Mouse (Mus musculus): ENCODE data around the gene Iqcf1. TPM values are rescaled to one million over a fixed set of nuclear protein-coding genes. Genes with fewer than 3 reads are reported as not detected.

The Iqcf1 gene
- polyA plus RNA-seq, 1 experiment from 2014 or later: not detected

- 30% methylated on average over 16 of the region's 16 CpGs for WGBS
- H3K27ac ChIP-seq (ENCODE audit: low read depth, low read length): peak overlapping the region; percentile 67; the same call in 1 of the 2 replicates
- peaks cover 11% of the 10 kb centered on the region for H3K36me3 ChIP-seq (ENCODE audit: control insufficient read depth, insufficient read depth, low read length)
- H3K4me3 ChIP-seq (ENCODE audit: low read length): 0 out of 2 replicates have a peak overlapping the region, but pooled peaks have one; percentile 11
- no peaks in the 10 kb centered on the region for H3K9me3 ChIP-seq (ENCODE audit: control insufficient read depth, low read length)
- peak overlapping the region; percentile 32 for H3K4me2 ChIP-seq (replicated peaks; ENCODE audit: low read depth, low read length)
- peaks cover 26% of the 10 kb centered on the region for H3K4me1 ChIP-seq (ENCODE audit: control insufficient read depth, insufficient read depth, low read length)
- H3K9ac ChIP-seq (ENCODE audit: low read depth, low read length): peak overlapping the region; percentile 47; the same call in 1 of the 2 replicates
- H3K27me3 ChIP-seq (ENCODE audit: control insufficient read depth, insufficient read depth, low read length): no peaks in the 10 kb centered on the region
- ATAC-seq (ENCODE audit: low FRiP score, low TSS enrichment): peak; percentile 36
These were observed 23.5 kb upstream of the Iqcf1 start for GRCm38 (mm10) chr9:106476002-106476923.

- ATAC-seq (ENCODE audit: low FRiP score, low TSS enrichment): peak; percentile 97
- Histone ChIP-seq H3K4me2 (replicated peaks; ENCODE audit: low read depth, low read length) (peak within 1 kb of the TSS; percentile 79), H3K27me3 (ENCODE audit: control insufficient read depth, insufficient read depth, low read length) (no peaks in the 10 kb centered on the region), H3K27ac (ENCODE audit: low read depth, low read length) (peak within 1 kb of the TSS; percentile 67; the same call in 1 of the 2 replicates), H3K4me3 (ENCODE audit: low read length) (peak within 1 kb of the TSS; percentile 70), H3K36me3 (ENCODE audit: control insufficient read depth, insufficient read depth, low read length) (peaks cover 16% of the 10 kb centered on the region), H3K9ac (ENCODE audit: low read depth, low read length) (peak within 1 kb of the TSS; percentile 74), H3K4me1 (ENCODE audit: control insufficient read depth, insufficient read depth, low read length) (peaks cover 23% of the 10 kb centered on the region), H3K9me3 (ENCODE audit: control insufficient read depth, low read length) (no peaks in the 10 kb centered on the region)
- under 1% methylated on average over 41 of the region's 41 CpGs for WGBS
These were observed 22.8 kb upstream of the Iqcf1 start, which contains the start of gene Parp3 for GRCm38 (mm10) chr9:106476924-106477484. TSS of gene Parp3 (minus strand) at chr9:106476949.

- Histone ChIP-seq H3K4me1 (ENCODE audit: control insufficient read depth, insufficient read depth, low read length) (peaks cover 19% of the 10 kb centered on the region), H3K4me2 (replicated peaks; ENCODE audit: low read depth, low read length) (peak overlapping the region; percentile 79), H3K27ac (ENCODE audit: low read depth, low read length) (no peak overlapping the region), H3K36me3 (ENCODE audit: control insufficient read depth, insufficient read depth, low read length) (peaks cover 20% of the 10 kb centered on the region), H3K27me3 (ENCODE audit: control insufficient read depth, insufficient read depth, low read length) (no peaks in the 10 kb centered on the region), H3K9me3 (ENCODE audit: control insufficient read depth, low read length) (no peaks in the 10 kb centered on the region), H3K4me3 (ENCODE audit: low read length) (peak overlapping the region; percentile 70), H3K9ac (ENCODE audit: low read depth, low read length) (peak overlapping the region; percentile 74)
- ATAC-seq (ENCODE audit: low FRiP score, low TSS enrichment): no peak
- 3% methylated on average over 16 of the region's 16 CpGs for WGBS
These were observed 22.1 kb upstream of the Iqcf1 start for GRCm38 (mm10) chr9:106477649-106478048.

GRCm38 (mm10) chr9:106478101-106478500 is 21.7 kb upstream of the Iqcf1 start:
- Histone ChIP-seq H3K4me3 (ENCODE audit: low read length) (peak overlapping the region; percentile 70), H3K36me3 (ENCODE audit: control insufficient read depth, insufficient read depth, low read length) (peaks cover 25% of the 10 kb centered on the region), H3K27ac (ENCODE audit: low read depth, low read length) (no peak overlapping the region), H3K4me1 (ENCODE audit: control insufficient read depth, insufficient read depth, low read length) (peaks cover 19% of the 10 kb centered on the region), H3K9ac (ENCODE audit: low read depth, low read length) (peak overlapping the region; percentile 74; the same call in 1 of the 2 replicates), H3K27me3 (ENCODE audit: control insufficient read depth, insufficient read depth, low read length) (no peaks in the 10 kb centered on the region), H3K4me2 (replicated peaks; ENCODE audit: low read depth, low read length) (peak overlapping the region; percentile 79), H3K9me3 (ENCODE audit: control insufficient read depth, low read length) (no peaks in the 10 kb centered on the region)
- WGBS: 74% methylated on average over 9 of the region's 9 CpGs
- no peak for ATAC-seq (ENCODE audit: low FRiP score, low TSS enrichment)

GRCm38 (mm10) chr9:106480541-106480940 is 19.2 kb upstream of the Iqcf1 start:
- Histone ChIP-seq H3K9me3 (ENCODE audit: control insufficient read depth, low read length) (no peaks in the 10 kb centered on the region), H3K27ac (ENCODE audit: low read depth, low read length) (no peak overlapping the region), H3K27me3 (ENCODE audit: control insufficient read depth, insufficient read depth, low read length) (no peaks in the 10 kb centered on the region), H3K4me2 (replicated peaks; ENCODE audit: low read depth, low read length) (no peak overlapping the region), H3K9ac (ENCODE audit: low read depth, low read length) (no peak overlapping the region), H3K4me1 (ENCODE audit: control insufficient read depth, insufficient read depth, low read length) (peaks cover 19% of the 10 kb centered on the region), H3K36me3 (ENCODE audit: control insufficient read depth, insufficient read depth, low read length) (peaks cover 48% of the 10 kb centered on the region), H3K4me3 (ENCODE audit: low read length) (no peak overlapping the region)
- no peak for ATAC-seq (ENCODE audit: low FRiP score, low TSS enrichment)
- 89% methylated on average over 7 of the region's 7 CpGs for whole genome bisulfite sequencing

GRCm38 (mm10) chr9:106481075-106481474 is 18.7 kb upstream of the Iqcf1 start:
- Histone ChIP-seq H3K27me3 (ENCODE audit: control insufficient read depth, insufficient read depth, low read length) (no peaks in the 10 kb centered on the region), H3K4me3 (ENCODE audit: low read length) (no peak overlapping the region), H3K9me3 (ENCODE audit: control insufficient read depth, low read length) (no peaks in the 10 kb centered on the region), H3K4me2 (replicated peaks; ENCODE audit: low read depth, low read length) (no peak overlapping the region), H3K36me3 (ENCODE audit: control insufficient read depth, insufficient read depth, low read length) (peaks cover 53% of the 10 kb centered on the region), H3K27ac (ENCODE audit: low read depth, low read length) (no peak overlapping the region), H3K9ac (ENCODE audit: low read depth, low read length) (no peak overlapping the region), H3K4me1 (ENCODE audit: control insufficient read depth, insufficient read depth, low read length) (peaks cover 15% of the 10 kb centered on the region)
- WGBS: 90% methylated on average over 15 of the region's 15 CpGs
- no peak for ATAC-seq (ENCODE audit: low FRiP score, low TSS enrichment)

GRCm38 (mm10) chr9:106481676-106482075 is 18.1 kb upstream of the Iqcf1 start:
- Histone ChIP-seq H3K27ac (ENCODE audit: low read depth, low read length) (no peak overlapping the region), H3K36me3 (ENCODE audit: control insufficient read depth, insufficient read depth, low read length) (peaks cover 54% of the 10 kb centered on the region), H3K9ac (ENCODE audit: low read depth, low read length) (no peak overlapping the region), H3K4me3 (ENCODE audit: low read length) (no peak overlapping the region), H3K27me3 (ENCODE audit: control insufficient read depth, insufficient read depth, low read length) (no peaks in the 10 kb centered on the region), H3K4me1 (ENCODE audit: control insufficient read depth, insufficient read depth, low read length) (peaks cover 9% of the 10 kb centered on the region), H3K9me3 (ENCODE audit: control insufficient read depth, low read length) (no peaks in the 10 kb centered on the region), H3K4me2 (replicated peaks; ENCODE audit: low read depth, low read length) (no peak overlapping the region)
- 90% methylated on average over 13 of the region's 13 CpGs for WGBS
- ATAC-seq (ENCODE audit: low FRiP score, low TSS enrichment): no peak

GRCm38 (mm10) chr9:106482578-106483115 is 17.1 kb upstream of the Iqcf1 start:
- WGBS: 89% methylated on average over 17 of the region's 17 CpGs
- ATAC-seq (ENCODE audit: low FRiP score, low TSS enrichment): no peak
- no peak overlapping the region for H3K4me2 ChIP-seq (replicated peaks; ENCODE audit: low read depth, low read length)
- peaks cover 9% of the 10 kb centered on the region for H3K4me1 ChIP-seq (ENCODE audit: control insufficient read depth, insufficient read depth, low read length)
- no peaks in the 10 kb centered on the region for H3K27me3 ChIP-seq (ENCODE audit: control insufficient read depth, insufficient read depth, low read length)
- H3K9me3 ChIP-seq (ENCODE audit: control insufficient read depth, low read length): no peaks in the 10 kb centered on the region
- H3K27ac ChIP-seq (ENCODE audit: low read depth, low read length): no peak overlapping the region
- H3K36me3 ChIP-seq (ENCODE audit: control insufficient read depth, insufficient read depth, low read length): peaks cover 54% of the 10 kb centered on the region
- H3K9ac ChIP-seq (ENCODE audit: low read depth, low read length): no peak overlapping the region
- H3K4me3 ChIP-seq (ENCODE audit: low read length): no peak overlapping the region

Measured in kidney, embryonic 14.5 days (tissue).